In the genomic region with DNA sequence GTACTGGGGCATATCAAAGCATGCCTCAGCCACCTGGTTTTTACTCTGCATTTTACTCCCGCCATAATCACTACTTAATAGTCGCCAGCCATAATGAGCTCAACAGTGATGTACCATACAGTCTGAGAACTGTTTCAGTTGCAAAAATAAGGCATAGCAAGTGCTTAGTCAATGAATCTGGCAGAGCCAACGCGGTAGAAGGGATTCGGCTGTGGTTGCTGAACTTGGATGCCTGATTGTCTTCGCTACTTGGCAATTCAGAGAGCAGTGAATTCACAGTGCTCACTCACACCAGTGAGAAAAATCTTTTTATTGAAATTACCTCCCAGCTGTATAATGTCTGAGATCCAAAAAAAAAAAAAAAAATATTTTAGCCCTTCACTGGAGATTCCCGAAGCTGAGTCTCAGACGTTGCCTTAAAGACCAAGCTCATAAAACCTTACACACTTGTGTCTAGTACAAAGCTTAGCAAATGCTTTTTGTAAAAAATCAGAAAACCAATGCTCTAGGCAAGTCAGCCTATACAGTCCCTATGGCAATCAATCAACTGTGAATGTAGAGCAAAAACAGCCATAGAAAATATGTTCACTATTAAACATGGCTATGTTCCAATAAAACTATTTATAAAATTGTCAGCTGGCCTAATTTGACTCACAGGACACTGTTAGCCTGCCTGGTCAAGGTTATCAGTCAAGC, we compare ENCODE assay signal across 20 mouse cellular contexts.
A peak's percentile ranks its signal among the peaks of the same experiment; 100 is the strongest.
DNase-seq lines count a peak whose midpoint lies in the region; ATAC-seq and TF ChIP-seq lines count a peak whose summit lies in the region.
"Had no signal": no experiment of that assay in that cellular context is flagged by ENCODE, and none has a peak within 500 bp of the region (broad histone marks: within the 10 kb centered on the region; RNA-seq: fewer than 3 reads in every experiment).

No protein-coding gene starts in this region.

- no peaks in the 10 kb centered on the region for H3K9me3 ChIP-seq in forebrain, embryonic 16.5 days (ENCODE audit: control insufficient read depth, low read length)
- no peaks in the 10 kb centered on the region for H3K9me3 ChIP-seq in forebrain, embryonic 11.5 days (ENCODE audit: control insufficient read depth, low read length)
- no peaks in the 10 kb centered on the region for H3K9me3 ChIP-seq in kidney, postnatal 0 days (replicated peaks; ENCODE audit: low read length)
- no peaks in the 10 kb centered on the region for H3K9me3 ChIP-seq in kidney, embryonic 14.5 days (ENCODE audit: control insufficient read depth, low read length)
- no peaks in the 10 kb centered on the region for H3K9me3 ChIP-seq in stomach, embryonic 14.5 days (ENCODE audit: control insufficient read depth, low read depth, low read length)
- no peaks in the 10 kb centered on the region for H3K9me3 ChIP-seq in stomach, postnatal 0 days (ENCODE audit: control insufficient read depth, low read length)
- H3K9me3 ChIP-seq: G1E; heart, embryonic 15.5 days; midbrain, embryonic 12.5 days had no signal

- no peak overlapping the region for H3K27ac ChIP-seq in forebrain, embryonic 16.5 days (ENCODE audit: low read length)
- H3K27ac ChIP-seq in forebrain, embryonic 11.5 days (ENCODE audit: low read depth, low read length): no peak overlapping the region
- no peak overlapping the region for H3K27ac ChIP-seq in kidney, postnatal 0 days
- no peak overlapping the region for H3K27ac ChIP-seq in kidney, embryonic 14.5 days (ENCODE audit: low read depth, low read length)
- no peak overlapping the region for H3K27ac ChIP-seq in stomach, embryonic 14.5 days (ENCODE audit: low read length)
- no peak overlapping the region for H3K27ac ChIP-seq in stomach, postnatal 0 days (replicated peaks)
- H3K27ac ChIP-seq: heart, embryonic 15.5 days; liver, embryonic 14.5 days; midbrain, embryonic 12.5 days had no signal

- H3K9ac ChIP-seq in forebrain, embryonic 16.5 days (replicated peaks; ENCODE audit: low read depth, low read length): no peak overlapping the region
- H3K9ac ChIP-seq in forebrain, embryonic 11.5 days (ENCODE audit: low read length): no peak overlapping the region
- H3K9ac ChIP-seq in kidney, postnatal 0 days (ENCODE audit: low read depth, low read length): no peak overlapping the region
- H3K9ac ChIP-seq in kidney, embryonic 14.5 days (ENCODE audit: low read depth, low read length): no peak overlapping the region
- H3K9ac ChIP-seq in stomach, embryonic 14.5 days (replicated peaks; ENCODE audit: low read depth, low read length): no peak overlapping the region
- H3K9ac ChIP-seq in stomach, postnatal 0 days (ENCODE audit: low read length): no peak overlapping the region
- H3K9ac ChIP-seq: heart, embryonic 15.5 days; liver, embryonic 14.5 days; midbrain, embryonic 12.5 days had no signal

- H3K4me3 ChIP-seq in forebrain, embryonic 16.5 days (replicated peaks; ENCODE audit: low read length): no peak overlapping the region
- H3K4me3 ChIP-seq in forebrain, embryonic 11.5 days (ENCODE audit: low read depth, low read length): no peak overlapping the region
- no peak overlapping the region for H3K4me3 ChIP-seq in kidney, postnatal 0 days (replicated peaks; ENCODE audit: low read depth, low read length)
- no peak overlapping the region for H3K4me3 ChIP-seq in kidney, embryonic 14.5 days (ENCODE audit: low read length)
- H3K4me3 ChIP-seq in stomach, embryonic 14.5 days (ENCODE audit: low read depth, low read length): no peak overlapping the region
- H3K4me3 ChIP-seq in stomach, postnatal 0 days (ENCODE audit: low read depth, low read length): no peak overlapping the region
- H3K4me3 ChIP-seq: heart, embryonic 15.5 days; midbrain, embryonic 12.5 days; myocyte had no signal

- ATAC-seq in forebrain, embryonic 16.5 days: peak; percentile 52
- no peak for ATAC-seq in forebrain, embryonic 11.5 days (replicated peaks; ENCODE audit: low FRiP score)
- ATAC-seq in kidney, postnatal 0 days (replicated peaks; ENCODE audit: low FRiP score, low read depth): no peak
- no peak for ATAC-seq in kidney, embryonic 14.5 days (ENCODE audit: low FRiP score, low TSS enrichment)
- ATAC-seq in stomach, embryonic 14.5 days (ENCODE audit: insufficient number of reproducible peaks, insufficient read depth, low FRiP score, low read depth): peak; percentile 53; the same call in 1 of the 2 replicates
- no peak for ATAC-seq in stomach, postnatal 0 days (ENCODE audit: low FRiP score, low TSS enrichment)
- no peak for ATAC-seq in cerebellum, adult (ENCODE audit: insufficient number of reproducible peaks, low FRiP score, low TSS enrichment)

- WGBS in forebrain, embryonic 16.5 days: 56% methylated on average over 8 of the region's 8 CpGs
- WGBS in forebrain, embryonic 11.5 days: 88% methylated on average over 8 of the region's 8 CpGs
- 82% methylated on average over 8 of the region's 8 CpGs for WGBS in kidney, postnatal 0 days
- WGBS in kidney, embryonic 14.5 days: 80% methylated on average over 8 of the region's 8 CpGs
- WGBS in stomach, embryonic 14.5 days: 75% methylated on average over 8 of the region's 8 CpGs
- 62% methylated on average over 8 of the region's 8 CpGs for WGBS in stomach, postnatal 0 days

- H3K4me2 ChIP-seq in forebrain, embryonic 16.5 days (ENCODE audit: low read length): no peak overlapping the region
- no peak overlapping the region for H3K4me2 ChIP-seq in forebrain, embryonic 11.5 days (ENCODE audit: low read depth, low read length, severe bottlenecking)
- no peak overlapping the region for H3K4me2 ChIP-seq in kidney, postnatal 0 days (ENCODE audit: low read length)
- H3K4me2 ChIP-seq in kidney, embryonic 14.5 days (replicated peaks; ENCODE audit: low read depth, low read length): no peak overlapping the region
- no peak overlapping the region for H3K4me2 ChIP-seq in stomach, embryonic 14.5 days (replicated peaks; ENCODE audit: low read depth, low read length)
- H3K4me2 ChIP-seq in stomach, postnatal 0 days (replicated peaks; ENCODE audit: low read depth): no peak overlapping the region
- H3K4me2 ChIP-seq: heart, embryonic 15.5 days; midbrain, embryonic 12.5 days had no signal

- TF ChIP-seq CTCF in kidney, postnatal 0 days (IDR thresholded peaks at IDR 0.05; ENCODE audit: low read depth): no peak
- TF ChIP-seq CTCF in stomach, postnatal 0 days (IDR thresholded peaks at IDR 0.05; ENCODE audit: low read depth): no peak

- no peaks in the 10 kb centered on the region for H3K36me3 ChIP-seq in forebrain, embryonic 16.5 days (ENCODE audit: control insufficient read depth, insufficient read depth)
- no peaks in the 10 kb centered on the region for H3K36me3 ChIP-seq in forebrain, embryonic 11.5 days (ENCODE audit: control insufficient read depth, insufficient read depth, low read length)
- no peaks in the 10 kb centered on the region for H3K36me3 ChIP-seq in kidney, postnatal 0 days (ENCODE audit: insufficient read depth, low read length)
- no peaks in the 10 kb centered on the region for H3K36me3 ChIP-seq in kidney, embryonic 14.5 days (ENCODE audit: control insufficient read depth, insufficient read depth, low read length)
- no peaks in the 10 kb centered on the region for H3K36me3 ChIP-seq in stomach, embryonic 14.5 days (ENCODE audit: control insufficient read depth, insufficient read depth, low read length)
- H3K36me3 ChIP-seq in stomach, postnatal 0 days (ENCODE audit: control insufficient read depth, insufficient read depth, low read length): no peaks in the 10 kb centered on the region
- H3K36me3 ChIP-seq: G1E; heart, embryonic 15.5 days; midbrain, embryonic 12.5 days had no signal

- H3K27me3 ChIP-seq in forebrain, embryonic 16.5 days (replicated peaks; ENCODE audit: control insufficient read depth, insufficient read depth, low read length): no peaks in the 10 kb centered on the region
- no peaks in the 10 kb centered on the region for H3K27me3 ChIP-seq in forebrain, embryonic 11.5 days (ENCODE audit: control insufficient read depth, insufficient read depth, low read length)
- no peaks in the 10 kb centered on the region for H3K27me3 ChIP-seq in kidney, postnatal 0 days (ENCODE audit: insufficient read depth, low read length)
- no peaks in the 10 kb centered on the region for H3K27me3 ChIP-seq in kidney, embryonic 14.5 days (ENCODE audit: control insufficient read depth, insufficient read depth, low read length)
- H3K27me3 ChIP-seq in stomach, embryonic 14.5 days (ENCODE audit: control insufficient read depth, insufficient read depth, low read length): no peaks in the 10 kb centered on the region
- H3K27me3 ChIP-seq in stomach, postnatal 0 days (ENCODE audit: control insufficient read depth, insufficient read depth, low read length): no peaks in the 10 kb centered on the region
- H3K27me3 ChIP-seq: heart, embryonic 15.5 days; midbrain, embryonic 12.5 days had no signal

- H3K4me1 ChIP-seq in forebrain, embryonic 16.5 days (replicated peaks; ENCODE audit: control insufficient read depth, insufficient read depth, low read length): peaks cover 3% of the 10 kb centered on the region; the same call in 1 of the 2 replicates
- H3K4me1 ChIP-seq in forebrain, embryonic 11.5 days (replicated peaks; ENCODE audit: control insufficient read depth, insufficient read depth, low read length): no peaks in the 10 kb centered on the region
- H3K4me1 ChIP-seq in kidney, postnatal 0 days (replicated peaks; ENCODE audit: insufficient read depth, low read length): no peaks in the 10 kb centered on the region
- H3K4me1 ChIP-seq in kidney, embryonic 14.5 days (ENCODE audit: control insufficient read depth, insufficient read depth, low read length): 0 out of 2 replicates have a peak, but pooled peaks cover 2% of the 10 kb centered on the region
- H3K4me1 ChIP-seq in stomach, embryonic 14.5 days (ENCODE audit: control insufficient read depth, insufficient read depth, low read length): 0 out of 2 replicates have a peak, but pooled peaks cover 4% of the 10 kb centered on the region
- H3K4me1 ChIP-seq in stomach, postnatal 0 days (replicated peaks; ENCODE audit: control insufficient read depth, insufficient read depth): no peaks in the 10 kb centered on the region

- DNase-seq in forebrain, embryonic 11.5 days (ENCODE audit: low spot score): no peak
- DNase-seq in kidney, postnatal 0 days (ENCODE audit: low spot score): peak; percentile 29
- no peak for DNase-seq in stomach, postnatal 0 days (ENCODE audit: low spot score)
- no peak for DNase-seq in gastrocnemius, adult 18-20 months (ENCODE audit: low spot score)
- DNase-seq: adrenal gland, postnatal 25 days; cerebellum, adult 2 months; cerebellum, postnatal 36 days; gastrocnemius, postnatal 10 days; heart, adult 11 months; kidney, adult 9 months; thymus, postnatal 36 days had no signal

- no peak for TF ChIP-seq EP300 in stomach, postnatal 0 days (optimal IDR thresholded peaks at IDR 0.05)

Comparison
In these comparisons a context has a peak if more than half of its experiments do, and no peak if none do; other contexts are left out.
1. ATAC-seq: peak in forebrain, embryonic 16.5 days (single experiment) and stomach, embryonic 14.5 days (single experiment); none in forebrain, embryonic 11.5 days (single experiment), kidney, postnatal 0 days (single experiment), kidney, embryonic 14.5 days (single experiment), stomach, postnatal 0 days (single experiment) and cerebellum, adult (single experiment).